Mouse (Mus musculus): ENCODE measurements around the gene Xlr5b. TPM values are rescaled to one million over a fixed set of nuclear protein-coding genes. Genes with fewer than 3 reads are reported as not detected.
"Not testable (repeated sequence)": the region's sequence is repeated elsewhere in the genome, so short reads cannot be mapped to it uniquely, and the experiment has no call there.

The Xlr5b gene
- not detected for polyA plus RNA-seq (2012; fragmentation: generic; extraction: Trizol)
- long read RNA-seq, experiment 1 = 0 reads
- long read RNA-seq, experiment 2 = 0 reads

DNA sequence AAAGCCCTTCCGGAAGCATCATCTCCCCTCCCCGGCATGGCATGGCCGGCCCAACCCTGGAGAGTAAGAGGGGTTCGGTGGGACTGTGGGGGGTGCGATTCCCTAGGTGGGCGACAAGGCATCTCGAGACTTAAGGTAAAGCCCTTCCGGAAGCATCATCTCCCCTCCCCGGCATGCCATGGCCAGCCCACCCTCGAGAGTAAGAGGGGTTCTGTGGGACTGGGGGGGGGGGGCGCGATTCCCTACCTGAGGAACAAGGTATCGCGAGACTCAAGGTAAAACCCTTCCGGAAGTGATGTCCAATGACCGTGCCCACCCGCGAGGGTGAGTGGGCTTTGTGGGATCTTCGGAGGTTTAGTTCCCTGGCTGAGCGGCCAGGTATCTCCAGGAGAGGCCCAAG is at the start of gene Xlr5b:
Xlr5b (plus strand) TSS at position 301 of the 400 bp plus-strand sequence.
- H3K27me3 ChIP-seq (ENCODE audit: control insufficient read depth, insufficient read depth, insufficient read length); H3K79me2 ChIP-seq (ENCODE audit: control insufficient read depth, insufficient read depth); H3ac ChIP-seq (ENCODE audit: control insufficient read depth, insufficient read length, low read depth); H3K36me3 ChIP-seq (ENCODE audit: control insufficient read depth, insufficient read depth); H3K79me3 ChIP-seq (ENCODE audit: low read depth); H3K4me3 ChIP-seq (ENCODE audit: insufficient read depth, poor library complexity, severe bottlenecking): not testable (repeated sequence)

DNA sequence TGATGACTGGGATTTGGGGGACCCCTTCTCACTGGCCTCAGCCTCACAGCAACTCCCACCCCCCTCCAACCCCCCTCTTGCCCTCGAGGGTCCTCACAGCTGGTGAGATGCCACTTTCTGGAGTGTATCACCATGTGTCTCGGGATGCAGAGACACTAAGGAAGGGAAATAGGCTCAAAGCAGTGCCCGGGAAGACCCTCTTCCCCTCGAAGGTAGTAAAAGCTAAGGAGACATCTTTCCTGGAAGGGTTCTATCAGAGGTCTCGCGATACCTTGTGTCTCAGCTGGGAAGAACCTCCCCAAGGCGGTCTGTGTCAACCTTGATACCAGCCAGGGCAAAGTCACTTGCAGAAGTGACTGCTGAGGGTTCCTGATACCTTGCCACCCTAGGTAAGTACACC is 31.8 kb upstream of the Xlr5b start, which contains the start of gene Gm14685:
Gm14685 (plus strand) TSS at position 301 of the 400 bp plus-strand sequence.
- not testable (repeated sequence) for H3K4me3 ChIP-seq (ENCODE audit: insufficient read depth, poor library complexity, severe bottlenecking); H3K27me3 ChIP-seq (ENCODE audit: control insufficient read depth, insufficient read depth, insufficient read length); H3K36me3 ChIP-seq (ENCODE audit: control insufficient read depth, insufficient read depth); H3K79me2 ChIP-seq (ENCODE audit: control insufficient read depth, insufficient read depth); H3ac ChIP-seq (ENCODE audit: control insufficient read depth, insufficient read length, low read depth); H3K79me3 ChIP-seq (ENCODE audit: low read depth)

DNA sequence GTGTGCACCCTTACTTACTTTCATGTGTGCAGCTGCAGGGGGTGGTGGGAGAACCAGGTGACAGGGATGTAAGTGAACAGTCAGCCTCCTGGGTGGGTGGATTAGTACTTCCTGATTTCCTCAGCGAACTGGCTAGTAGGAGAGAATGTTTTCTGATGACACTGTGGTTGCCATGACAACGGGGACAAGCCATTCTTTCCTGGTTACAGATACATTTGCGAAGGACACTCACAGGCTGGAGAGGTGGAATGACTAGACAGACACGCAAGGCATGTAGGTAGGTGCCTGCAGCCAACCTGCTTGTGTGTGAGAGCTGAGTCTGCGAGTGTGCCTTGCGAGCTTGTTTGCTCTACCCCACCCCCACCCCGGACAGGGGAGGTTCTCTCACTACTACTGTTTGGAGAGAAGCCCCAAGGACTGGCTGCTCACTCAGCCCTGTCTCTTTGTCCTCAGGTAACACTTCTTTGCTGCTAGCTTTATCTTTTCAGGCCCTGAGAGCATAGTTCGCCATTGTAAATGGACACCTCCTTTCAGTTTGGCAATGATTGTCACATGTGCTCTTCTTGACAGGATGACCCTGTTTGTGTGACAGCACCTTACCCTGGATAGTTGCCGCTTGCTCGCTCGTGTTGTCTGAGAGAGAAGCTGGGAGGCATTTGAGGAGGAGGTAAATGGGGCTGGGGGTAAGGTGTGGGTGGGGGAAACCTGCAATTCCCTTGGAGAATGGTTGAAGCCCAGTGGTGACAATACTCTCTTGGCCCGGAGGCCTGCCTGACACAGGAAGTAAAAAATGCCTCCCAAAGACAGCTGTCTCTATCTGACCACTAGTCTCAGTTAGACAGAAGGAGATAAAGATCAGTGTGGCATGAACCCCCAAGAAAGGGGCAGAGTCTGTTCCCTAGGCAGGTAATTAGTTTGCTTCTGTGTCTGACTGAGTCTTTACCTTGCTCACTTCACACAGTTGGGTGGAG is 25.5 kb upstream of the Xlr5b start:
- H3K27me3 ChIP-seq (ENCODE audit: control insufficient read depth, insufficient read depth, insufficient read length); H3K36me3 ChIP-seq (ENCODE audit: control insufficient read depth, insufficient read depth); H3K79me2 ChIP-seq (ENCODE audit: control insufficient read depth, insufficient read depth); H3K79me3 ChIP-seq (ENCODE audit: low read depth); H3K4me3 ChIP-seq (ENCODE audit: insufficient read depth, poor library complexity, severe bottlenecking); H3ac ChIP-seq (ENCODE audit: control insufficient read depth, insufficient read length, low read depth): not testable (repeated sequence)

DNA sequence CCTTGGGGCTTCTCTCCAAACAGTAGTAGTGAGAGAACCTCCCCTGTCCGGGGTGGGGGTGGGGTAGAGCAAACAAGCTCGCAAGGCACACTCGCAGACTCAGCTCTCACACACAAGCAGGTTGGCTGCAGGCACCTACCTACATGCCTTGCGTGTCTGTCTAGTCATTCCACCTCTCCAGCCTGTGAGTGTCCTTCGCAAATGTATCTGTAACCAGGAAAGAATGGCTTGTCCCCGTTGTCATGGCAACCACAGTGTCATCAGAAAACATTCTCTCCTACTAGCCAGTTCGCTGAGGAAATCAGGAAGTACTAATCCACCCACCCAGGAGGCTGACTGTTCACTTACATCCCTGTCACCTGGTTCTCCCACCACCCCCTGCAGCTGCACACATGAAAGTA is 5.4 kb upstream of the Xlr5b start:
- H3K79me3 ChIP-seq (ENCODE audit: low read depth); H3K79me2 ChIP-seq (ENCODE audit: control insufficient read depth, insufficient read depth); H3K4me3 ChIP-seq (ENCODE audit: insufficient read depth, poor library complexity, severe bottlenecking); H3K27me3 ChIP-seq (ENCODE audit: control insufficient read depth, insufficient read depth, insufficient read length); H3ac ChIP-seq (ENCODE audit: control insufficient read depth, insufficient read length, low read depth); H3K36me3 ChIP-seq (ENCODE audit: control insufficient read depth, insufficient read depth): not testable (repeated sequence)

DNA sequence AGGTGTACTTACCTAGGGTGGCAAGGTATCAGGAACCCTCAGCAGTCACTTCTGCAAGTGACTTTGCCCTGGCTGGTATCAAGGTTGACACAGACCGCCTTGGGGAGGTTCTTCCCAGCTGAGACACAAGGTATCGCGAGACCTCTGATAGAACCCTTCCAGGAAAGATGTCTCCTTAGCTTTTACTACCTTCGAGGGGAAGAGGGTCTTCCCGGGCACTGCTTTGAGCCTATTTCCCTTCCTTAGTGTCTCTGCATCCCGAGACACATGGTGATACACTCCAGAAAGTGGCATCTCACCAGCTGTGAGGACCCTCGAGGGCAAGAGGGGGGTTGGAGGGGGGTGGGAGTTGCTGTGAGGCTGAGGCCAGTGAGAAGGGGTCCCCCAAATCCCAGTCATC is 754 bp downstream of the Xlr5b start, which contains the start of gene DXBay18:
DXBay18 (minus strand) TSS at position 101 of the 400 bp plus-strand sequence.
- H3K79me2 ChIP-seq (ENCODE audit: control insufficient read depth, insufficient read depth); H3K36me3 ChIP-seq (ENCODE audit: control insufficient read depth, insufficient read depth); H3K4me3 ChIP-seq (ENCODE audit: insufficient read depth, poor library complexity, severe bottlenecking); H3ac ChIP-seq (ENCODE audit: control insufficient read depth, insufficient read length, low read depth); H3K79me3 ChIP-seq (ENCODE audit: low read depth); H3K27me3 ChIP-seq (ENCODE audit: control insufficient read depth, insufficient read depth, insufficient read length): not testable (repeated sequence)

DNA sequence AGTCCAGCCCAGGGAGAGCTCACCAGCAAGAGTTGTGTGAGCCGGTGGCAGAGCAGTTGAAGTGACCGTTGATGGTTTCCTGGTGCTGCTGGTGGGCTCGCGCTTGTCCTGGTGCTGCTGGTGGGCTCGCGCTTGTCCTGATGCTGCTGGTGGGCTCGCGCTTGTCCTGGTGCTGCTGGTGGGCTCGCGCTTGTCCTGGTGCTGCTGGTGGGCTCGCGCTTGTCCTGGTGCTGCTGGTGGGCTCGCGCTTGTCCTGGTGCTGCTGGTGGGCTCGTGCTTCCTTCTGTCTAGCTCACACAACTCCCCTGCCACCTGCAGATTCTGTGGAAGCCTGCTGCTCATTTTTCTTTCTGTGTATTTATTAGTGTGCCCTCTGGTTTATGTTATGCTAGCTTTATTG is 28.3 kb downstream of the Xlr5b start, which contains the start of gene Spin2d:
Spin2d (minus strand) TSS at position 101 of the 400 bp plus-strand sequence.
- H3K36me3 ChIP-seq (ENCODE audit: control insufficient read depth, insufficient read depth); H3K79me3 ChIP-seq (ENCODE audit: low read depth); H3K4me3 ChIP-seq (ENCODE audit: insufficient read depth, poor library complexity, severe bottlenecking); H3K27me3 ChIP-seq (ENCODE audit: control insufficient read depth, insufficient read depth, insufficient read length); H3ac ChIP-seq (ENCODE audit: control insufficient read depth, insufficient read length, low read depth); H3K79me2 ChIP-seq (ENCODE audit: control insufficient read depth, insufficient read depth): not testable (repeated sequence)

DNA sequence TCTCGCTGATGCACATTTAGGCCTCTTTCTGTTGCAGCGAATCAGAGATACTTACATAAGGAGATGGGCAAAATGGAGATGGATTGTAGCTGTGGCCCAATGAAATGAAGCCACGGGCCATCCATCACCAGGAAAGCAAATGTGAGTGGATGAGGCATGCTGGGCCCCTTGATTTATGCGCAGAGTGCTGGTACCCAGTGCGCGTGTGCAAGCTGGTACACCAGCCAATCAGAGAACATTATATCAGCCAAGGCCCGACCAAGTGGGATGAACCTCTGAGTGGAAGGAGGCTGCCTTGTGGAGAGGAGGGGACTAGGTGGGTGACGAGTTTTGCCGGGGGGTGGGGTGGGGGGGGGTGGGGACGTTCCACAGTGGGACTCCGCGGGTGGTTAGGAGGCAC is 43.3 kb downstream of the Xlr5b start, which contains the start of gene Xlr3b:
Xlr3b (plus strand) TSS at position 274 of the 400 bp plus-strand sequence.
- not testable (repeated sequence) for H3K27me3 ChIP-seq (ENCODE audit: control insufficient read depth, insufficient read depth, insufficient read length); H3ac ChIP-seq (ENCODE audit: control insufficient read depth, insufficient read length, low read depth); H3K79me2 ChIP-seq (ENCODE audit: control insufficient read depth, insufficient read depth); H3K4me3 ChIP-seq (ENCODE audit: insufficient read depth, poor library complexity, severe bottlenecking); H3K79me3 ChIP-seq (ENCODE audit: low read depth); H3K36me3 ChIP-seq (ENCODE audit: control insufficient read depth, insufficient read depth)

Other genes starting within 250 kb of the Xlr5b start
- 23.3 TPM for gene Cetn2, start 230.4 kb upstream of the Xlr5b start, polyA plus RNA-seq (2012; fragmentation: generic; extraction: Trizol)
- 41.1 TPM for gene Nsdhl, start 230.2 kb upstream of the Xlr5b start, polyA plus RNA-seq (2012; fragmentation: generic; extraction: Trizol)
- not detected for gene Zfp185, start 161.5 kb upstream of the Xlr5b start, polyA plus RNA-seq (2012; fragmentation: generic; extraction: Trizol)
- 0.06 TPM for gene Pnma5, start 111.7 kb upstream of the Xlr5b start, polyA plus RNA-seq (2012; fragmentation: generic; extraction: Trizol)
- gene Pnma3, start 84.0 kb upstream of the Xlr5b start, polyA plus RNA-seq (2012; fragmentation: generic; extraction: Trizol) = not detected
- gene Xlr4a, start 66.3 kb upstream of the Xlr5b start, polyA plus RNA-seq (2012; fragmentation: generic; extraction: Trizol) = 0.28 TPM
- gene Xlr3a, start 51.7 kb upstream of the Xlr5b start, polyA plus RNA-seq (2012; fragmentation: generic; extraction: Trizol) = 2.6 TPM
- gene Gm14685, start 31.7 kb upstream of the Xlr5b start, polyA plus RNA-seq (2012; fragmentation: generic; extraction: Trizol) = not detected
- not detected for gene DXBay18, start 654 bp downstream of the Xlr5b start, polyA plus RNA-seq (2012; fragmentation: generic; extraction: Trizol)
- gene Spin2d, start 28.2 kb downstream of the Xlr5b start, polyA plus RNA-seq (2012; fragmentation: generic; extraction: Trizol) = not detected
- 0.15 TPM for gene Xlr3b, start 43.4 kb downstream of the Xlr5b start, polyA plus RNA-seq (2012; fragmentation: generic; extraction: Trizol)
- 0.09 TPM for gene Xlr4b, start 65.5 kb downstream of the Xlr5b start, polyA plus RNA-seq (2012; fragmentation: generic; extraction: Trizol)
- gene F8a, start 79.5 kb downstream of the Xlr5b start, polyA plus RNA-seq (2012; fragmentation: generic; extraction: Trizol) = 3.3 TPM
- 0.06 TPM for gene Xlr4c, start 94.3 kb downstream of the Xlr5b start, polyA plus RNA-seq (2012; fragmentation: generic; extraction: Trizol)
- 1.4 TPM for gene Xlr3c, start 116.6 kb downstream of the Xlr5b start, polyA plus RNA-seq (2012; fragmentation: generic; extraction: Trizol)
- gene Xlr5a, start 144.2 kb downstream of the Xlr5b start, polyA plus RNA-seq (2012; fragmentation: generic; extraction: Trizol) = not detected
- not detected for gene Xlr5c, start 144.2 kb downstream of the Xlr5b start, polyA plus RNA-seq (2012; fragmentation: generic; extraction: Trizol)
- not detected for gene Gm45015, start 188.0 kb downstream of the Xlr5b start, polyA plus RNA-seq (2012; fragmentation: generic; extraction: Trizol)
- gene Zfp275, start 193.8 kb downstream of the Xlr5b start, polyA plus RNA-seq (2012; fragmentation: generic; extraction: Trizol) = 5.9 TPM
- not detected for gene Gm18336, start 249.9 kb downstream of the Xlr5b start, polyA plus RNA-seq (2012; fragmentation: generic; extraction: Trizol)

All from C2C12 (cell line).